Mouse (Mus musculus): ENCODE measurements around the gene Ccdc63. TPM values are rescaled to one million over a fixed set of nuclear protein-coding genes. Genes with fewer than 3 reads are reported as not detected.

Ccdc63 gene
- polyA plus RNA-seq, 1 experiment from 2014 or later, result not detected

GRCm38 (mm10) chr5:122079796-122080195 lies 60.8 kb downstream of the Ccdc63 start:
- Histone ChIP-seq H3K27me3 (ENCODE audit: control insufficient read depth, insufficient read depth, low read length) (no peaks in the 10 kb centered on the region), H3K36me3 (ENCODE audit: control insufficient read depth, insufficient read depth, low read length) (no peaks in the 10 kb centered on the region), H3K4me1 (replicated peaks; ENCODE audit: control insufficient read depth, insufficient read depth, low read length) (no peaks in the 10 kb centered on the region), H3K9ac (ENCODE audit: low read length) (no peak overlapping the region), H3K9me3 (ENCODE audit: control insufficient read depth, low read length) (no peaks in the 10 kb centered on the region), H3K27ac (ENCODE audit: low read depth, low read length) (no peak overlapping the region), H3K4me3 (ENCODE audit: low read depth, low read length) (no peak overlapping the region), H3K4me2 (ENCODE audit: low read depth, low read length, severe bottlenecking) (no peak overlapping the region)
- ATAC-seq (replicated peaks; ENCODE audit: low FRiP score) (no peak), DNase-seq (ENCODE audit: low spot score) (no peak)
- 76% methylated on average over 7 of the region's 7 CpGs for WGBS

GRCm38 (mm10) chr5:122077244-122077643 lies 63.4 kb downstream of the Ccdc63 start:
- DNase-seq (ENCODE audit: low spot score), result no peak
- 89% methylated on average over 4 of the region's 4 CpGs for WGBS
- no peaks in the 10 kb centered on the region for H3K9me3 ChIP-seq (ENCODE audit: control insufficient read depth, low read length)
- H3K4me2 ChIP-seq (ENCODE audit: low read depth, low read length, severe bottlenecking), result no peak overlapping the region
- H3K27ac ChIP-seq (ENCODE audit: low read depth, low read length), result no peak overlapping the region
- no peak overlapping the region for H3K4me3 ChIP-seq (ENCODE audit: low read depth, low read length)
- H3K4me1 ChIP-seq (replicated peaks; ENCODE audit: control insufficient read depth, insufficient read depth, low read length), result no peaks in the 10 kb centered on the region
- no peak overlapping the region for H3K9ac ChIP-seq (ENCODE audit: low read length)
- no peaks in the 10 kb centered on the region for H3K36me3 ChIP-seq (ENCODE audit: control insufficient read depth, insufficient read depth, low read length)
- no peak for ATAC-seq (replicated peaks; ENCODE audit: low FRiP score)
- H3K27me3 ChIP-seq (ENCODE audit: control insufficient read depth, insufficient read depth, low read length), result no peaks in the 10 kb centered on the region

DNA sequence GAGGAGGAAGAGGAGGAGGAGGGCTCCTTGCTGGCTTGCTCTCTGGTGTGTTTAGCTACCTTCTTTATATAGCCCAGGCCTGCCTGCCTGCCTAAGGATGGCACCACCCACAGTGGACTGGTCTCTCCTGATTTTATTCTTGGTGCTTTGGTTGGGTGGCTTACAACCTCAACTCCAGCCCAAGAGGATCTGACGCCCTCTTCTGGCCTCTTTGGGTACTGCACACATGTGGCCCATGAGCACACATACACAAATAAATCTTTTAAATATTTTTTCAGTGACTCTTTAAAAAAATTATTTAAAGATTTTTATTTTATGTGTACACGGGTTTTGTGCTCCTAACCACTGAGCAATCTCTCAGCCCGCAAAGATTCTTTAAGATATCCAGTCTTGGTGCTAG lies 64.9 kb downstream of the Ccdc63 start:
- 57% methylated on average over 3 of the region's 3 CpGs for WGBS
- no peaks in the 10 kb centered on the region for H3K9me3 ChIP-seq (ENCODE audit: control insufficient read depth, low read length)
- H3K4me3 ChIP-seq (ENCODE audit: low read depth, low read length), result no peak overlapping the region
- no peak overlapping the region for H3K4me2 ChIP-seq (ENCODE audit: low read depth, low read length, severe bottlenecking)
- H3K27me3 ChIP-seq (ENCODE audit: control insufficient read depth, insufficient read depth, low read length), result no peaks in the 10 kb centered on the region
- H3K9ac ChIP-seq (ENCODE audit: low read length), result no peak overlapping the region
- no peaks in the 10 kb centered on the region for H3K4me1 ChIP-seq (replicated peaks; ENCODE audit: control insufficient read depth, insufficient read depth, low read length)
- DNase-seq (ENCODE audit: low spot score) (no peak), ATAC-seq (replicated peaks; ENCODE audit: low FRiP score) (no peak)
- H3K36me3 ChIP-seq (ENCODE audit: control insufficient read depth, insufficient read depth, low read length), result no peaks in the 10 kb centered on the region
- H3K27ac ChIP-seq (ENCODE audit: low read depth, low read length), result no peak overlapping the region

GRCm38 (mm10) chr5:122071997-122072396 lies 68.6 kb downstream of the Ccdc63 start:
- WGBS, result 77% methylated on average over 4 of the region's 4 CpGs
- no peak overlapping the region for H3K9ac ChIP-seq (ENCODE audit: low read length)
- no peaks in the 10 kb centered on the region for H3K9me3 ChIP-seq (ENCODE audit: control insufficient read depth, low read length)
- H3K4me1 ChIP-seq (replicated peaks; ENCODE audit: control insufficient read depth, insufficient read depth, low read length), result no peaks in the 10 kb centered on the region
- H3K4me2 ChIP-seq (ENCODE audit: low read depth, low read length, severe bottlenecking), result no peak overlapping the region
- H3K36me3 ChIP-seq (ENCODE audit: control insufficient read depth, insufficient read depth, low read length), result no peaks in the 10 kb centered on the region
- ATAC-seq (replicated peaks; ENCODE audit: low FRiP score) (no peak), DNase-seq (ENCODE audit: low spot score) (no peak)
- H3K27ac ChIP-seq (ENCODE audit: low read depth, low read length), result no peak overlapping the region
- no peaks in the 10 kb centered on the region for H3K27me3 ChIP-seq (ENCODE audit: control insufficient read depth, insufficient read depth, low read length)
- no peak overlapping the region for H3K4me3 ChIP-seq (ENCODE audit: low read depth, low read length)

- ATAC-seq (replicated peaks; ENCODE audit: low FRiP score) (no peak), DNase-seq (ENCODE audit: low spot score) (no peak)
- Histone ChIP-seq H3K36me3 (ENCODE audit: control insufficient read depth, insufficient read depth, low read length) (no peaks in the 10 kb centered on the region), H3K9ac (ENCODE audit: low read length) (no peak overlapping the region), H3K27me3 (ENCODE audit: control insufficient read depth, insufficient read depth, low read length) (no peaks in the 10 kb centered on the region), H3K4me2 (ENCODE audit: low read depth, low read length, severe bottlenecking) (no peak overlapping the region), H3K9me3 (ENCODE audit: control insufficient read depth, low read length) (no peaks in the 10 kb centered on the region), H3K4me1 (replicated peaks; ENCODE audit: control insufficient read depth, insufficient read depth, low read length) (no peaks in the 10 kb centered on the region), H3K27ac (ENCODE audit: low read depth, low read length) (no peak overlapping the region), H3K4me3 (ENCODE audit: low read depth, low read length) (no peak overlapping the region)
- 87% methylated on average over 16 of the region's 16 CpGs for WGBS
Measured at GRCm38 (mm10) chr5:122070963-122071800, 69.4 kb downstream of the Ccdc63 start.

DNA sequence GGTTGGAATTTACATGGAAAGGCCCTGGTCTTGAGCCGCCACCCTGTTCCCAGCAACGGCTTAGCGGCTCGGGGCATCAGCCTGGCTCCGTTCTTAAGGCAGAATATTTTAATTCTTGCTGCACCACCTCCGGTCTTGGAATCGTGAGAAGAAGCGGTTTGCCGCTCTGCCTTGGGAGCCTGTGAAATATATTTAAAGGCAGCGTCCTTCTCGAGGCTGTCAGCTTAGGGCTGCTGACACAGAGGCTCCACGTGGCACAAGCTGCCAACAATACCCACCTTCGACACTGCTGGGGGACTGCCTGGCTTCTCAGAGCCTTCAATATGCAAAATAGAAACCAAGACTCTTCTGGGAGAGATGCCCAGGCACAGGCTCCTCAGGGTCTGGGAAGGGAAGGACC lies 72.1 kb downstream of the Ccdc63 start:
- WGBS, result 82% methylated on average over 13 of the region's 13 CpGs
- Histone ChIP-seq H3K4me3 (ENCODE audit: low read depth, low read length) (no peak overlapping the region), H3K4me2 (ENCODE audit: low read depth, low read length, severe bottlenecking) (no peak overlapping the region), H3K9me3 (ENCODE audit: control insufficient read depth, low read length) (no peaks in the 10 kb centered on the region), H3K9ac (ENCODE audit: low read length) (no peak overlapping the region), H3K27me3 (ENCODE audit: control insufficient read depth, insufficient read depth, low read length) (no peaks in the 10 kb centered on the region), H3K27ac (ENCODE audit: low read depth, low read length) (no peak overlapping the region), H3K4me1 (replicated peaks; ENCODE audit: control insufficient read depth, insufficient read depth, low read length) (no peaks in the 10 kb centered on the region), H3K36me3 (ENCODE audit: control insufficient read depth, insufficient read depth, low read length) (no peaks in the 10 kb centered on the region)
- ATAC-seq (replicated peaks; ENCODE audit: low FRiP score) (no peak), DNase-seq (ENCODE audit: low spot score) (no peak)

DNA sequence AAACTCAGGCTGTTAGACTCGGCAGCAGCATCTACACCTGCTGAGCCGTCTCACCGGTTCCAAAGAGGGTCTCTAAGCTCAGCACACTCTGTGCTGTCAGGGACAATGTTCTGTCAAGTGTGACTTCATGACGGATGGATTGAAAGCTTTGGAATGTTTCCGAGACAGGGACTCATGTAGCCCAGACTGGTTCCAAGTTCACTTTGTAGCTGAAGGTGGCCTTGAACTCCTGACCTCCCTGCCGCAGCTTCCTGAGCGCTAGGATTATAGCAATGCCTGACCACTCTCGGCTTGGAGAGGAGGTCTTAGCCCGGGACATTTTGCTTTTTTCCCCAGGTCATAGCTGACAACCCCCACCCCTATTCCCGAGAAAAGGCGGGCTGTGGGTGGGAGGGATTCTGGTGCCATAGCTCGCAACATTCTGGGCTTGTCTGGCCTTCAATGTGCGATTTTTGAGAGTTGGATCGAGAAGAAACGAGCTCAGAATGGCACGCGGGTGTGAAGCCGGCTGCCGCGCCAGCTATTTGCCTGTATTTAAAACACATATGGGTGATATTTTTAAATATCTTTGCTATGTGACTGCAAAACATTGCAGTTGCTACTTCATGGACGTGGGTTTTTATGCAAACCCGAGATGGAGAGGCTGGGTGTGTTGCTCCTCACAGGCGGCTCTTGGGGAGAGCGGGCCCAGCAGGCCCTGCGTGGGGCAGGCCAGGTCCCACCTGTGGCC lies 77.3 kb downstream of the Ccdc63 start:
- H3K4me2 ChIP-seq (ENCODE audit: low read depth, low read length, severe bottlenecking), result no peak overlapping the region
- no peak for DNase-seq (ENCODE audit: low spot score)
- H3K4me3 ChIP-seq (ENCODE audit: low read depth, low read length), result no peak overlapping the region
- no peak overlapping the region for H3K9ac ChIP-seq (ENCODE audit: low read length)
- no peak for ATAC-seq (replicated peaks; ENCODE audit: low FRiP score)
- no peak overlapping the region for H3K27ac ChIP-seq (ENCODE audit: low read depth, low read length)
- H3K4me1 ChIP-seq (replicated peaks; ENCODE audit: control insufficient read depth, insufficient read depth, low read length), result peaks cover 2% of the 10 kb centered on the region; the same call in 1 of the 2 replicates
- H3K27me3 ChIP-seq (ENCODE audit: control insufficient read depth, insufficient read depth, low read length), result no peaks in the 10 kb centered on the region
- no peaks in the 10 kb centered on the region for H3K36me3 ChIP-seq (ENCODE audit: control insufficient read depth, insufficient read depth, low read length)
- WGBS, result 79% methylated on average over 25 of the region's 25 CpGs
- no peaks in the 10 kb centered on the region for H3K9me3 ChIP-seq (ENCODE audit: control insufficient read depth, low read length)

GRCm38 (mm10) chr5:122062479-122062878 lies 78.1 kb downstream of the Ccdc63 start:
- Histone ChIP-seq H3K4me1 (replicated peaks; ENCODE audit: control insufficient read depth, insufficient read depth, low read length) (peaks cover 2% of the 10 kb centered on the region; the same call in 1 of the 2 replicates), H3K4me2 (ENCODE audit: low read depth, low read length, severe bottlenecking) (no peak overlapping the region), H3K27ac (ENCODE audit: low read depth, low read length) (no peak overlapping the region), H3K9ac (ENCODE audit: low read length) (no peak overlapping the region), H3K36me3 (ENCODE audit: control insufficient read depth, insufficient read depth, low read length) (no peaks in the 10 kb centered on the region), H3K27me3 (ENCODE audit: control insufficient read depth, insufficient read depth, low read length) (no peaks in the 10 kb centered on the region), H3K4me3 (ENCODE audit: low read depth, low read length) (no peak overlapping the region), H3K9me3 (ENCODE audit: control insufficient read depth, low read length) (peaks cover 2% of the 10 kb centered on the region; the same call in 1 of the 2 replicates)
- no peak for DNase-seq (ENCODE audit: low spot score)
- no peak for ATAC-seq (replicated peaks; ENCODE audit: low FRiP score)
- 43% methylated on average over 12 of the region's 12 CpGs for WGBS

Data from forebrain, embryonic 11.5 days (tissue).